Mouse (Mus musculus) CH12.LX (cell line): ENCODE data around the gene Synj2. TPM values are rescaled to one million over a fixed set of nuclear protein-coding genes. Genes with fewer than 3 reads are reported as not detected.
A peak's percentile ranks its signal among the peaks of the same experiment; 100 is the strongest.

Source experiments
- DNase-seq: peaks from one replicate; pipeline ENCODE4 v3.0.0-alpha.2; 2013; ENCODE audit errors: extremely low read depth
- H3K27ac ChIP-seq: 2 replicates; pipeline ENCODE4 v1.5.1; 2012; ENCODE audit warnings: low read depth, mild to moderate bottlenecking, control low read depth, moderate library complexity; ENCODE audit not compliant: insufficient read depth
- H3K27me3 ChIP-seq: replicated peaks from 2 replicates; pipeline ENCODE3; 2012; ENCODE audit warnings: inconsistent platforms
- H3K36me3 ChIP-seq, 2 experiments: replicated peaks in 1 of 2; 2 replicates each; pipeline versions ENCODE3 to v1.6.1; 2012; ENCODE audit warnings: inconsistent platforms in 1 of 2, low read length in 1 of 2, mild to moderate bottlenecking in 1 of 2, mixed read lengths in 1 of 2, moderate library complexity in 1 of 2; ENCODE audit not compliant: control insufficient read depth in 1 of 2, insufficient read depth in 1 of 2
- H3K4me1 ChIP-seq, 2 experiments: 2 replicates each; pipeline ENCODE4 v1.6.1; 2012; ENCODE audit warnings: inconsistent platforms in 1 of 2, moderate library complexity in 1 of 2; ENCODE audit not compliant: insufficient read depth in 2 of 2, control insufficient read depth in 1 of 2
- H3K4me2 ChIP-seq: 2 replicates; pipeline ENCODE4 v1.6.1; 2012; ENCODE audit warnings: low read depth, mild to moderate bottlenecking, control low read depth; ENCODE audit not compliant: poor library complexity, insufficient read depth, severe bottlenecking
- H3K4me3 ChIP-seq, 3 experiments: fragments of 150-350 bp in 1 of 3; sonication (generic) in 1 of 3; replicated peaks in 1 of 3; 2 replicates each; pipeline versions ENCODE3 to v1.5.1; 2011 to 2012; ENCODE audit warnings: low read depth in 2 of 3, low read length in 2 of 3, mild to moderate bottlenecking in 2 of 3, moderate library complexity in 2 of 3, control low read depth in 1 of 3, improper control_type of control experiment in 1 of 3, inconsistent platforms in 1 of 3, mixed read lengths in 1 of 3; ENCODE audit not compliant: poor library complexity in 1 of 3
- H3K79me2 ChIP-seq: replicated peaks from 2 replicates; pipeline ENCODE4 v1.6.1; 2012; ENCODE audit warnings: mild to moderate bottlenecking, moderate library complexity; ENCODE audit not compliant: control insufficient read depth, poor library complexity, insufficient read depth, severe bottlenecking; ENCODE audit errors: extremely low read depth
- H3K9ac ChIP-seq: 2 replicates; pipeline ENCODE4 v1.6.1; 2012; ENCODE audit warnings: low read depth, mild to moderate bottlenecking, control low read depth, moderate library complexity; ENCODE audit not compliant: insufficient read depth
- H3K9me3 ChIP-seq: replicated peaks from 2 replicates; pipeline ENCODE3; 2012; ENCODE audit warnings: low read length, inconsistent platforms, mixed read lengths
- BHLHE40 ChIP-seq: IDR thresholded peaks from 2 replicates; pipeline ENCODE4 v1.6.1; 2011; ENCODE audit warnings: mild to moderate bottlenecking, low read depth, low read length, improper control_type of control experiment
- CHD2 ChIP-seq: IDR thresholded peaks from 2 replicates; pipeline ENCODE4 v1.6.1; 2011; ENCODE audit warnings: low read length, improper control_type of control experiment
- CTCF ChIP-seq, 2 experiments: IDR thresholded peaks in 1 of 2; conservative IDR thresholded peaks in 1 of 2; 2 replicates each; pipeline ENCODE4 v1.5.1; 2011 to 2012; ENCODE audit warnings: low read depth in 2 of 2, low read length in 2 of 2, improper control_type of control experiment in 1 of 2, inconsistent platforms in 1 of 2, mild to moderate bottlenecking in 1 of 2, moderate library complexity in 1 of 2
- ELF1 ChIP-seq: IDR thresholded peaks from 2 replicates; pipeline ENCODE4 v1.6.1; 2014; ENCODE audit warnings: low read depth, mild to moderate bottlenecking, inconsistent platforms, low read length, improper control_type of control experiment
- EP300 ChIP-seq: IDR thresholded peaks from 2 replicates; pipeline ENCODE4 v1.6.1; 2011; ENCODE audit warnings: low read length, improper control_type of control experiment
- ETS1 ChIP-seq: conservative IDR thresholded peaks from 2 replicates; pipeline ENCODE4 v1.6.1; 2012; ENCODE audit warnings: low read depth, mild to moderate bottlenecking, inconsistent platforms, low read length, improper control_type of control experiment, moderate library complexity
- GABPA ChIP-seq: IDR thresholded peaks from 2 replicates; pipeline ENCODE4 v1.6.1; 2012; ENCODE audit warnings: low read depth, low read length, improper control_type of control experiment, inconsistent platforms; ENCODE audit not compliant: insufficient replicate concordance
- HCFC1 ChIP-seq: IDR thresholded peaks from 2 replicates; pipeline ENCODE4 v1.6.1; 2012; ENCODE audit warnings: low read depth, mild to moderate bottlenecking, inconsistent platforms, low read length, improper control_type of control experiment
- IRF4 ChIP-seq: IDR thresholded peaks from 2 replicates; pipeline ENCODE4 v1.6.1; 2014; ENCODE audit warnings: low read depth, mild to moderate bottlenecking, inconsistent platforms, low read length, improper control_type of control experiment
- JUN ChIP-seq: IDR thresholded peaks from 2 replicates; pipeline ENCODE4 v1.6.1; 2011; ENCODE audit warnings: low read depth, mild to moderate bottlenecking, low read length, improper control_type of control experiment, moderate library complexity; ENCODE audit not compliant: insufficient read depth
- JUND ChIP-seq: conservative IDR thresholded peaks from 2 replicates; pipeline ENCODE4 v1.6.1; 2011; ENCODE audit warnings: low read depth, low read length, improper control_type of control experiment
- KAT2A ChIP-seq: IDR thresholded peaks from 2 replicates; pipeline ENCODE4 v1.6.1; 2012; ENCODE audit warnings: low read length, improper control_type of control experiment, inconsistent platforms; ENCODE audit not compliant: insufficient replicate concordance
- MAFK ChIP-seq: IDR thresholded peaks from 2 replicates; pipeline ENCODE4 v1.6.1; 2011; ENCODE audit warnings: low read length, improper control_type of control experiment; ENCODE audit not compliant: insufficient replicate concordance
- MAX ChIP-seq: IDR thresholded peaks from 2 replicates; pipeline ENCODE4 v1.6.1; 2011; ENCODE audit warnings: low read length, improper control_type of control experiment
- MAZ ChIP-seq: IDR thresholded peaks from 2 replicates; pipeline ENCODE4 v1.6.1; 2012; ENCODE audit warnings: low read depth, mild to moderate bottlenecking, inconsistent platforms, low read length, improper control_type of control experiment, moderate library complexity
- MEF2A ChIP-seq: IDR thresholded peaks from 2 replicates; pipeline ENCODE4 v1.6.1; 2014; ENCODE audit warnings: low read depth, mild to moderate bottlenecking, inconsistent platforms, low read length, improper control_type of control experiment, borderline replicate concordance
- MYC ChIP-seq: IDR thresholded peaks from 2 replicates; pipeline ENCODE4 v1.6.1; 2011; ENCODE audit warnings: low read depth, mild to moderate bottlenecking, improper control_type of control experiment, low read length
- NELFE ChIP-seq: IDR thresholded peaks from 2 replicates; pipeline ENCODE4 v1.6.1; 2011; ENCODE audit warnings: low read depth, low read length, improper control_type of control experiment
- NRF1 ChIP-seq: IDR thresholded peaks from 2 replicates; pipeline ENCODE4 v1.6.1; 2014; ENCODE audit warnings: low read depth, mild to moderate bottlenecking, inconsistent platforms, low read length, improper control_type of control experiment, moderate library complexity
- PAX5 ChIP-seq: IDR thresholded peaks from 2 replicates; pipeline ENCODE4 v1.6.1; 2012; ENCODE audit warnings: low read length, inconsistent platforms, mixed read lengths
- POLR2AphosphoS2 ChIP-seq: IDR thresholded peaks from 2 replicates; pipeline ENCODE4 v1.6.1; 2011; ENCODE audit warnings: low read depth, low read length, improper control_type of control experiment
- RAD21 ChIP-seq: IDR thresholded peaks from 2 replicates; pipeline ENCODE4 v1.6.1; 2011; ENCODE audit warnings: low read depth, mild to moderate bottlenecking, low read length, improper control_type of control experiment, moderate library complexity
- RCOR1 ChIP-seq: conservative IDR thresholded peaks from 2 replicates; pipeline ENCODE4 v1.6.1; 2012; ENCODE audit warnings: low read depth, mild to moderate bottlenecking, inconsistent platforms, low read length, improper control_type of control experiment
- SMC3 ChIP-seq: IDR thresholded peaks from 2 replicates; pipeline ENCODE4 v1.6.1; 2011; ENCODE audit warnings: low read depth, low read length, improper control_type of control experiment
- TBP ChIP-seq: conservative IDR thresholded peaks from 2 replicates; pipeline ENCODE4 v1.6.1; 2011; ENCODE audit warnings: low read depth, low read length, improper control_type of control experiment
- TCF12 ChIP-seq: IDR thresholded peaks from 2 replicates; pipeline ENCODE4 v1.6.1; 2014; ENCODE audit warnings: low read depth, mild to moderate bottlenecking, inconsistent platforms, low read length, improper control_type of control experiment
- UBTF ChIP-seq: IDR thresholded peaks from 2 replicates; pipeline ENCODE4 v1.6.1; 2012; ENCODE audit warnings: low read depth, mild to moderate bottlenecking, inconsistent platforms, low read length, improper control_type of control experiment, moderate library complexity
- USF2 ChIP-seq: conservative IDR thresholded peaks from 2 replicates; pipeline ENCODE4 v1.6.1; 2011; ENCODE audit warnings: low read depth, low read length, improper control_type of control experiment
- ZC3H11A ChIP-seq: IDR thresholded peaks from 2 replicates; pipeline ENCODE4 v1.6.1; 2012; ENCODE audit warnings: low read depth, mild to moderate bottlenecking, inconsistent platforms, low read length, improper control_type of control experiment
- ZKSCAN1 ChIP-seq: IDR thresholded peaks from 2 replicates; pipeline ENCODE4 v1.6.1; 2012; ENCODE audit warnings: low read depth, inconsistent platforms, low read length, improper control_type of control experiment, borderline replicate concordance
- ZMIZ1 ChIP-seq: IDR thresholded peaks from 2 replicates; pipeline ENCODE4 v1.6.1; 2012; ENCODE audit warnings: low read depth, mild to moderate bottlenecking, inconsistent platforms, low read length, improper control_type of control experiment
- ZNF384 ChIP-seq: IDR thresholded peaks from 2 replicates; pipeline ENCODE4 v1.6.1; 2012; ENCODE audit warnings: low read depth, low read length, improper control_type of control experiment, inconsistent platforms
- dilution Hi-C: fragments of 300-500 bp; cut with MboI; formaldehyde crosslinking; loops from 2 replicates; pipeline ENCODE4 v1.14.3; 2020; ENCODE audit warnings: low sequenced_read_pairs; ENCODE audit not compliant: extremely low pct_unique_long_range_greater_than_20kb, extremely low pct_ligation_motif_present
- in situ Hi-C: fragments of 300-500 bp; cut with MboI; formaldehyde crosslinking; loops from 3 replicates; pipeline ENCODE4 v1.14.3; 2019; ENCODE audit warnings: low sequenced_read_pairs, low pct_ligation_motif_present, low pct_unique_long_range_greater_than_20kb, mixed read lengths
- polyA plus RNA-seq: library from polyadenylated mRNA; unstranded; fragments of >175 nt; gene quantifications from 2 replicates; pipeline ENCODE4 v1.2.1, GENCODE M21; 2012; ENCODE audit warnings: low read depth; ENCODE audit not compliant: insufficient read length
- total RNA-seq, 2 experiments: library from RNA; depleted of rRNA; stranded (reverse); fragments of 300-350 nt in 1 of 2; fragments of >200 nt in 1 of 2; gene quantifications; 2 replicates each; pipeline ENCODE4 v1.2.3; 2012 to 2014

Gene Synj2
- total and polyA plus RNA-seq, 3 experiments, result 5.3 to 10.9 (median 6.8) TPM

DNA sequence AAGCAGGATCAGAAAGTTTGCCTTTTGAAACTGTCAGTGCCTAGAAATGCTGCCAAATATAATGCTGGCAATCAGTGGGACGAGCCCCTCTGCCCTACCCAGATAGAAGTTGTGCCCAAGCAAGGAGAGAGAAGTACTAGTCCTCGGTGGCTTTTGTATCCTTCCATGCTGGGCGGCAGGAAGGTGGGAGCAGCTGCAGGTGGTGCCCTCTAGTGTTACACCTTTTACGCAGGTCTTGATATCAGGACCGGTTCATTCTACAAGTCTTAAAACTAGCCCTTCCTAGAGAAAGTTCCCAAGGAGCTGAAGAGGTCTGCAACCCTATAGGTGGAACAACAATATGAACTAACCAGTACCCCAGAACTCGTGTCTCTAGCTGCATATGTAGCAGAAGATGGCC, 39.8 kb downstream of the Synj2 start:
- Histone ChIP-seq H3K4me2 (no peak overlapping the region), H3K4me3 (no peak overlapping the region), H3K27me3 (no peaks in the 10 kb centered on the region), H3K79me2 (no peaks in the 10 kb centered on the region), H3K36me3 (peaks cover 0 to 15% of the 10 kb centered on the region in 2 experiments), H3K9ac (no peak overlapping the region), H3K9me3 (no peaks in the 10 kb centered on the region), H3K27ac (no peak overlapping the region), H3K4me1 (peaks cover 25 to 80% of the 10 kb centered on the region in 2 experiments)
- DNase-seq, result no peak
- TF ChIP-seq RAD21, result peak; percentile 43
- peak; percentile 59 for TF ChIP-seq SMC3
- TF ChIP-seq GABPA, result no peak
- no peak for TF ChIP-seq ELF1
- TF ChIP-seq IRF4, result peak; percentile 14; the same call in 1 of the 2 replicates
- TF ChIP-seq MYC, result no peak
- no peak for TF ChIP-seq MAX
- no peak for TF ChIP-seq POLR2AphosphoS2
- no peak for TF ChIP-seq NRF1
- no peak for TF ChIP-seq CHD2
- TF ChIP-seq CTCF (conservative IDR thresholded peaks at IDR 0.05 in 1 of 2, IDR thresholded peaks at IDR 0.05 in 1 of 2; ENCODE audit: low read depth in 2 of 2, low read length in 2 of 2), result peak in 1 of 2 experiments; percentile 68; a peak in 3 of 4 replicates
- in situ Hi-C loops, result no loop called here
- dilution Hi-C loops, result no loop called here

- peak; percentile 93 for DNase-seq
- H3K36me3 ChIP-seq, result peaks cover 0 to 38% of the 10 kb centered on the region in 2 experiments
- H3K9me3 ChIP-seq, result no peaks in the 10 kb centered on the region
- no peaks in the 10 kb centered on the region for H3K79me2 ChIP-seq
- in situ Hi-C loops (no loop called here), dilution Hi-C loops (no loop called here)
- H3K4me3 ChIP-seq, result no peak overlapping the region
- no peaks in the 10 kb centered on the region for H3K27me3 ChIP-seq
- no peak overlapping the region for H3K4me2 ChIP-seq
- H3K27ac ChIP-seq, result peak overlapping the region; percentile 30
- peaks cover 23 to 90% of the 10 kb centered on the region in 2 experiments for H3K4me1 ChIP-seq
- H3K9ac ChIP-seq, result 0 out of 2 replicates have a peak overlapping the region, but pooled peaks have one; percentile 10
- TF ChIP-seq NELFE (no peak), MAFK (peak; percentile 73), KAT2A (0 out of 2 replicates have a peak, but pooled peaks have one; percentile 52), ETS1 (peak; percentile 95), MAX (peak; percentile 55; the same call in 1 of the 2 replicates), CHD2 (no peak), CTCF (conservative IDR thresholded peaks at IDR 0.05 in 1 of 2, IDR thresholded peaks at IDR 0.05 in 1 of 2; ENCODE audit: low read depth in 2 of 2, low read length in 2 of 2) (peak in 1 of 2 experiments; percentile 64; a peak in 2 of 4 replicates), JUN (no peak), POLR2AphosphoS2 (no peak), RAD21 (peak; percentile 65), JUND (peak; percentile 36; the same call in 1 of the 2 replicates), TCF12 (peak; percentile 64; the same call in 1 of the 2 replicates), ZC3H11A (peak; percentile 38; the same call in 1 of the 2 replicates), NRF1 (no peak), RCOR1 (peak; percentile 81; the same call in 1 of the 2 replicates), ZNF384 (no peak), MEF2A (peak; percentile 86), ZMIZ1 (0 out of 2 replicates have a peak, but pooled peaks have one; percentile 31), TBP (no peak), HCFC1 (no peak), ZKSCAN1 (no peak), BHLHE40 (peak; percentile 95), IRF4 (peak; percentile 69), EP300 (peak; percentile 78), USF2 (no peak), UBTF (no peak), MAZ (0 out of 2 replicates have a peak, but pooled peaks have one; percentile 34), PAX5 (no peak)
Observed at GRCm38 (mm10) chr17:5983150-5983549, 42.1 kb downstream of the Synj2 start.
